Mouse (Mus musculus): ENCODE results near the gene Chic2.
A peak's percentile ranks its signal among the peaks of the same experiment; 100 is the strongest.

Gene Chic2

DNA sequence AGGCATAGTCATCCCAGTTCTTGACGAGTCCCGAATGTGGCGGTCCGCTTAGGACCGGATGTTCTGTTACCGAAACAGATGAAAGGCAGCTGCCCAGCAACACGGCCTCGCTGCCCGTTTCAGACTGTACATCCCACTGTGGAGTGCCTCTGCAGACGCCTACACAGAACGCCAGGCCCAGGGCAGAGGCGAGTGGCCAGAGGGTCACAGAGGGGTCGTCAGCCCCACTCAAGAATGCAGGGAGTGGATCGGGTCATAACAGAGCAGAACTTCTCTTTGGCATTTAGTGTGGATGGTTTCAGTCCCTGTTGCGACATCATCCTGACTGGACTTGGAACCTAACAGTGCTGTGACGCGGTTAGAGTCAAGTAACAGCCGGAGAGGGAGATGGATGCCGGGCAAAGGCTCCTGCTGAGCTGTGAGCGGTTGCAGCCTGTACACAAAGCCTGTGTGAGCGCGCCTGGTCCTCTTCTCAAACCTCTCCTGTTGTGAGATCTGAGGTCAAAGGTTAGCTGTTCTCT, 70.5 kb downstream of the Chic2 start:
- peak; percentile 83 for DNase-seq

DNA sequence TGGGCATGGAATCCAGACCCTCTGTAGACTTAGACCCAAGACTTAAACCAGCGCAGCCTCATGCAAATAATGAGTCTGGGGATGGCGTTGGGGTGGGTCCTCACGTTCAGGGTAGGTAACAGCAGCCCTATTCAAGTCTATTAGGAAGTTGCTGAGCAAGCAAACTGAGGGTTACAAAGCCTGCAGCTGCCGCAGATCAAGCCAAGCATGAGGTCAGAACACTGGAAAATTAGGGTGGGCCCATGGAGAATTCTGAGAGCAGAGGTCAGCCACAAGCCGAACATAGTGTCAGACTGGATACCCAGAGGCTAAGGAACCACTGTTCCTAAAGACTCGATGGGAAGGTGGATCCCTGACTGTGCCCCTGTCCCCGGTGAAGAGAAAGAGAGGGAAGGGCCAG, 73.2 kb downstream of the Chic2 start:
- DNase-seq: no peak

DNA sequence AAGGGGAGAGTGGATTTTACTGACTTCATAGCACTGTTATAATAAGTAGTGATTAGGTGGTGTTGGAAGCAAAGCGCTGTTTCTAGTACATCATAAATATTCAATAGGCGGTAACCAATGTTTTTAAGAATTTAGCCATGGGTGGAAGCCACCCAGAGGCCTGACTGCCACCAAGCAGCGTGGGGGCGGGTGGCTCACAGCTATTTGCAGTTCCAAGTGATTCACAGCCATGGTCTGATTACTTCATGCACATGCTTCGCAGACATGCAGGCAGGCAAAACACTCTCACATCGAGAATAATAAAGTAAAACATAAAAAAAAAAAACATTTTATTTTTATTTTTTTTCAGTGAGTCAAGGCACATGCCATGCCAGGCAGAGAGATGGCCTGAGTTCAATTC, 75.2 kb downstream of the Chic2 start:
- no peak for DNase-seq

DNA sequence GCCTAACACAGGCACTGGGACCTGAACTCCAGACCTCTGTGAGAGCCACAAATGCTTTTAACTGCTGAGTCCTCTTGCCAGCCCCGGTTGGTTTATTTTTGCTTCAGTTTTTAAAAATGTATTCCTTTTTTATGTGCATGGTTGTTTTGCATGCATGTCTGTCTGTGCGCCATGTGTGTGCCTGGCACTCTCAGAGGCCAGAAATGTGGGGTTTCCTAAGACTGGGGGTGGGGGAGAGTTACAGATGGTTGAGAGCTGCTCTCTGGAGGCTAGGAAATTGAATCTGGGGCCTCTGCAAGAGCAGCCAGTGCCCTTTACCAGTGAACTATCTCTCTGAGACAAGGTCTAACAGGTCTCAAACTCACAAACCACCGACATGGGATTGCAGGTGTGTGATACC, 76.7 kb downstream of the Chic2 start:
- DNase-seq: no peak

DNA sequence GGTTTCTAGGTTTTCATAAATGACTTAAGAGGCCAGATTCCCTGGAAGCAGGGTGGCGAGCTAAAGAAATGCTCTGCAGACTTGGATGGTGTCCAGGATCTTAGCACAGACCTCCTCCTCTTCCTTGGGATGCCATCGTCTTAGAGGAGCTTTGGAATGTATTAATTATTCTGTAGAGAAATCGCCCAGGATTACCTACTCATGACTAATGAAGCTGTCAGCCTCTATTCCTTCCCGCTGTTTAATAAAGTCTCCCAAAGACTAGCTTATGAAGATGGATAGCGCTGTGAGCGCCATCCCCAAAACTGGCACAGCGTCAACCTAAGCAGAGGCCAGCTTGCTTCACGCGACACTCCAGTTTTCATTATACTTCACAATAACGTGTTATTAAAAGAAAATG, 77.7 kb downstream of the Chic2 start:
- no peak for DNase-seq

DNA sequence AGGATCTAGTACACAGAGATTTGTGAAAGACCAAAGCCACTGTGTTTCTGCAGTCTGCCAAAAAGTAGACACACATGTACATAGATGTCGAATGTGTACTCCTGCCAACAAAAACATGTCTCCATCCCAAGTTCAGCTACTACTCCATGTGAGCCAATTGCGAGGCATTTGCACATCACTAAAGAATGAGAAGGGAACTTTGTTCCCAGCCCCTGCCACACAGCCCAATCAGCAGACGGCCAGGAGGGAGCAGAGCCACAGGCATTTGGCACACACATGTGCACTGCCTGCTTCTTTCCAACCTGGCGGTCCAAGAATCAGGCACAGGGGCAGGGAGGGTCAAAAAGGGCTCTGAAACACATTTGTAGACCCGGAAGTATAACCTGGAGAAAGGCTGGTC, 81.8 kb downstream of the Chic2 start:
- DNase-seq: no peak

DNA sequence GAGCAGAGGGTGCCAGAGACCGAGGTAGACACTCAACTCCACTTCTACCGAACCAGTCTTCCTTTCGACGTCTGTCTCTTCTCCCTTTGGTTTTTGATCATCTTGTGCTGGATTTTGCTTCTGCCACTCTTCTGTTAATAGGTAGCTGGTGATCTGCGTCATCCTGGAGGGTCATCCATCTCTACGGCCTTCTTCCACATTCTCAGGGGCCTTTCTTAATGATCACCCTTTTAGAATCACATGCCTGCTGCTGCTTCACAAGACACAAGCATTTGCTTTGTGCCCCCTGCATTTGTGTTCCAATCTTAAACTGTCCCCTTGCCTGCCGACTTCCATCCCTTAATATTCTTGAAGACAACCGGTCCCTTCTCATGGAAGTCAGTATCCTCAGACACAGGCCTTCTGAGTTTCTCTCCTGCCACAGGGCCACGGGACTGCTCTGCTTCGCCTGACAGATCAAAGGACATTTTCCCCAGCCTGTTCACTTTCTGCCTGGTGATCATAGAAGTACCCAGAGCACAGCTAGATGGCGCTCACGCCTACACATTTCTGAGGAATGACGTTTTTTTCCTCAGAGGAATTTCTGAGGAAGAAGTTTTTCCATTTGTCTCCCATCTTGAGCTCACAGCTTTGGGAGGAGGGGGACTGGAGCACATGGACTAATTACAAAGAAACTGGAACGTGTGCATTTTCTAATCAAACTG, 83.6 kb downstream of the Chic2 start:
- peak; percentile 85 for DNase-seq

DNA sequence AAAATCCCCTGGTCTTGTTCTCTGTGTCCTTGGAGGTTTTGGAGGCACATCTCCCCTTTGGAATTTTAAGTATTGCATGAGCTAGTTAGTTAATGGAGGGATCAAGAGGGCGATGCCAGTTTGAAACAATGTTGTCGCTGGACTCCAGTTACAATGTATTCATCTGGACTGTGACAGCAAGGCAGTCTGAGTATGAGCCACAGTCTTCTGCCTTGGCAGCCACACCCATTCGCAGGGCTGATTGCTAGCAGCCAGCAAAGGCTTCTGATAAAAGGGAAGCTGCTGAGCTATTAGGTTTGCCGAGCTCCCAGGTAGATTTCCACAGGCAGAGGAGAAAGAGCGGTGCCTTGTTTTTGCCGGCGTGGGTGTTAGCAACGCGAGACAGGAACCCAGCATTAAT, 84.3 kb downstream of the Chic2 start:
- no peak for DNase-seq

DNA sequence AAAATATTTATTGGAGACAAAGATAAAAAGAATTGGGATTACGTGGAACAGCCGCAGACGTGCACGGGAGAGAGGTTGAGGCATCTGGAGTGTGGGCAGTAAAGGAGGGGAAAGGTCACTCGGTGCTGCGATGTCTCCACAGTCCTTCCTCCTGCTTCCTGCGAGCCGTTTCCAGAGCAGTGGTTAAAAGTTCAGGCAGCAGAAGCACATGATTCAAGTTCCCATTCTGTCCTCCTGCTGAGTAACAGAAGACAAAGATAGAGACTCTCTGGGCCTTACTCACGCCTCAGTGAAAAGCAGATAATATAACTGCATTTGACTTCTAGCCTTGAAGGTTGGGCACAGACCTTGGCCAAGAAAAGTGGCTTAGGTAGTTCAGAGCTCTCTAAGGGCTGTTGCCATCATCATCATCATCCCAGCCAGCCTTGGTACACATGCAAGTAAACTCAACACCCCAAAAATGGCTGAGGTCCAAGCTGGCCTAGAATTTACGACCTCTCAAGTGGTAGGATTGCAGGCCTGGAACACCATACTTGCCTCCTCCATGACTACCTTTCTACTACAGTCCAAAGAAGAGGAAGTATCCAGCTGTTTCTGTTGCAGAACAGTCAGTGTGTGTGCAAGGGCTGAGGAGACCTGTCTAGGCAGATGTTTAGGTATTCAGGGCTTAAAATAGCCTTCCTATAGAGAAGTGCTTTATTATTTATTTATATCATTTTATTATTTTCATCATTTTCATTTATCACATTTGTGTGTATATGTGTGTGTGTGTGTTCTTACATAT, 87.1 kb downstream of the Chic2 start:
- peak; percentile 61 for DNase-seq

DNA sequence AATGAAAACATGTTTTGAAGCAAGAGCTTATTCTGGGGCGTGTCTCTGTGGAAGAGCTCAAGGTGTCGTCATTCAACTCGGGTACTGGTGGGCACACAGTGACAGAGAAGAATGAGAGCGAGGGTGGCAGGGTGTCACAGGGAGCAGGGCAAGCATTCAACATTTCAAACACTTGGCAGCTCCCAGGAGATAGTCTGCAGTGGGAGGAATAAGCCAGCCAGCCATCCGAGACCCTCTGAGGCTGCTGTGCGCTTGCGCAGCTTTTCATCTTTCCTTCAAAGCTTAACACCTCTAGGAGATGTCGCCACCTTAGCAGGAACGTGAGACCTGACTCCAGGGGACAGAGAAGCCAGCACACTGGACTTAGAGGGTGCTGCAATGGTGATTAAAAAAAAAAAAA, 88.2 kb downstream of the Chic2 start:
- DNase-seq: no peak

DNA sequence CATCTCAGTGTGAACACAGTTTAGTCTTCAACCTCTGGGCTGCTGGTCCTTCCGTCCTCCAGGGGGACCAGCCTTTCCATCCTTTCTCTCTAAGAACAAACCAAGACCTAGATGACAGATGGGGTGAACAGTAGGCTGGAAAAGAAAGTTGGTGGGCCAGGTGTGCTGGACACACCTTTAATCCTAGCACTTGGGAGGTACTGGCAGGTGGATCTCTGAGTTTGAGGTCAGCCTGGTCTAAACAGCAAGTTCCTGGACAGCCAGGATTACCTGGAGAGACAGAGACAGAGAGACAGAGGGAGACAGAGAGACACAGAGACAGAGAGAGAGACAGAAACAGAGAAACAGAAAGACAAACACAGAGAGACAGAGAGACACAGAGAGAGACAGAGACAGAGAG, 89.0 kb downstream of the Chic2 start:
- DNase-seq: no peak

DNA sequence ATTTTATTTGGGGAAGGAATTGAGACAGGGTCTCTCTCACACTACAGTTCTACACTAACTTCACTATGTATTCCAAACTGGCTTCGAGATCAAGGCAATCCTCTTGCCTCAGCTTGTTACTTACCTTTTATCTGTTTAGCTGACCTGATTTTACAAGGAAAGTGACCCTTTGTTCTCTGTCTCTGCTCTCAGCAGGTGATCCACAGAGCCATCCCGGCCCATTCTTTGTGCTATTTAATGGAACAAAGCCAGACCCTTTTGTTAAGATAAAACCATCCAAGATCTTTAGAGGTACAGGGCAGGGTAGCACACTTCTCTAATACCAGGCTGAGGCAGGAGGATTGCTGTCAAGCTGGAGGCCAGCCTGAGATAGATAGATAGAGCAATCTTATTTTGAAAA, 91.6 kb downstream of the Chic2 start:
- no peak for DNase-seq

DNA sequence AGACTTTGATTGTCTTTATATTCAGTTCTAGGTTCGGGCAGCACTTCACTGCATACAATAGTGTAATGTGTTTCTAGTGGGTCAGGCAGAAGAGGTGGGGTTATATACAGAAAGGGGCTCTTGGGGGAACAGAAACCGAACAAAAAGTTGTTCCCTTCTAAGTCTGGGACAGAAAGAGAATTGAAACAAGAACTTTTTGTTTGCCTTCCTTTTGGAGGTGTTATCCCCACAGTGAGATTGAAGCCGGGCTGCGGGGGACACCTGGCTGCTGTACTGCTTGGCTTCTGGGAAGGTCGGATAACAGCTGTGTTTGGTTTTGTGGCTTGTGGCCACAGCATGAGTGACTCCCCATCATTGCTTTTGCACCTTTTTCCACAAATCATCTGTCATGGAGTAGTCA, 93.2 kb downstream of the Chic2 start:
- no peak for DNase-seq

DNA sequence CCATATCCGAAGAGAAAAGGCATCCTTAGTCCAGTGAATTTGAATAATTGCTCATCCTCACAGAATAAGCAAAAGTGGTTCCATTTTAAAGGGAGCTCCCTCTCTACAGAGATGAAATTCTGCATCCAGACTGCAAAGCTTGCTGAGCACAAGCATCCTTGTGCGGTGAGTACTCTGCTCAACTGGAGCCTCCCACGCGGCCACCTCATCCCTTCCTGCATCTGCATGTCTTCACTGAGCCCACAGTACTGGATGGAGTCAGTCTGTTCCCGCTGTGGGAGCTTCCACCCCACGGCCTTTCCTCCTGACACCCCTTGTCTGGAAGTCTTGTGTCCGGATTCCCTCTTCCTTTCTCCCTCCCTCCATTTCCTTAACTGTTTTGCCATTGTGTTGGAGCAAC, 95.3 kb downstream of the Chic2 start:
- DNase-seq: peak; percentile 47

DNA sequence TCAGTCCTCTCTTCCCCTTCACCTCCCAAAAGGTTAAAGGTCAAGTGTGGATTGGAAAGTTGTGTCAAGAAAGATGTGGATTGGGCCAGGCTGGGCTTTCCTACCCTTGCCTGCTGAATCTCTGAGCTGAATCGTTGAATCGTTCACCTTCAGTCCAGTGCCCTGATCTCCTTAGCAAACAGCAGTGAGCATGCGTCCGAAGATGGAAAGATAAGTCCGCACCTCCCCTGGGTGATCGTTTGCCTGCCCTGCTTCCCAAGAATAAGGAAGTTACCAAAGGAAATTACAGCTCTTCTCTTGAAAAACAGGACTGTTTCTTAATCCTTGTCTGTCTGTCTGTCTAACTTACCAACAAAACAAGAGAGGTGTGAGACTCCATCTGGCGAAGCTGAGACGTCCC, 96.1 kb downstream of the Chic2 start:
- DNase-seq: peak; percentile 52
